Mouse (Mus musculus): ENCODE results near the gene Utf1. TPM values are rescaled to one million over a fixed set of nuclear protein-coding genes. Genes with fewer than 3 reads are reported as not detected.

The Utf1 gene
- polyA plus RNA-seq, 1 experiment = 13.7 TPM

DNA sequence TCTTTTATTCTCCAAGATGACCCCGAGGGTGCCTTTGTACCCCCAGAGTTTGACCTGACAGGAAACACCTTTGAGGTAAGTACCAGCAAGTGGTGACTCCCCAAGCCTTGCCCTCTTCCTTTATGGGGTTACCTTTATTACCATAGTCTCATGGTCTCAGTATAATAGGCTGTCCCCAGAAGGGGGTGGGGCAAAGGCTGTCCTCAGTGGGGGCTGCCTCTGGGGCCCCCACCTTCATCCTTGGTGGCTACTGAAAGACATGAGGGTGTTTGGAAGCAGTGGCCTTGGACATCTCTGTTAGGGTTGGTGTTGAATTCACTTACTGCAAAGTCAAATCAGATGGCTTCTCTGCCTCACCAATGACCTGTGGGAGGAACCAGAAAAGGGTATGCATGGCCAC, 41.6 kb upstream of the Utf1 start:
- no peaks in the 10 kb centered on the region for H3K4me1 ChIP-seq (ENCODE audit: control insufficient read depth, insufficient read depth, low read length)
- H3K4me3 ChIP-seq (replicated peaks; ENCODE audit: control insufficient read depth, low read depth, low read length) = no peak overlapping the region
- no peak overlapping the region for H3K27ac ChIP-seq (ENCODE audit: control insufficient read depth, insufficient read depth, low read depth, low read length, poor library complexity)
- no peak for TF ChIP-seq POLR2A (IDR thresholded peaks at IDR 0.05; ENCODE audit: borderline replicate concordance, control insufficient read depth, low read depth, low read length)
- no peak for TF ChIP-seq CTCF (IDR thresholded peaks at IDR 0.05; ENCODE audit: control insufficient read depth, insufficient read depth, low read length)
- 18% methylated on average over 1 of the region's 1 CpGs for WGBS

DNA sequence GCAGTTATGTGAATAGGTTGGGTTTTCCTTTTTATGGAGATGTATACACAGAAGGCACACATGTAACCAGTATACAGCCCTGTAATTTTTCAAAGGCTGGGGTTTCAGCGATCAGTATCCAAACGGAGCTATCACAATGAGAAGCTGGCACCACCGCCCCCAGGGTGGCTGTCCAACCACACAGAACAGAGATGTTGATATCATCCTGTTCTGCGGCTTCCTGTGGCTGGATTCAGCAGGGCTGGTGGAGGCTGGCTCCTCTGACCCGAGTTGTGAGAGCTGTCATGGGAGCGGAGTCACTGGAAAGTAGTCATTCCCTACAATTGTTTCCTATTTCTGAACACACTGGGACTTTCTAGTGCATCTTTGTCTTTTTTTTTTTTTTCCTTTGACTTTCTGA, 38.3 kb upstream of the Utf1 start:
- no peak for TF ChIP-seq POLR2A (IDR thresholded peaks at IDR 0.05; ENCODE audit: borderline replicate concordance, control insufficient read depth, low read depth, low read length)
- no peak for TF ChIP-seq CTCF (IDR thresholded peaks at IDR 0.05; ENCODE audit: control insufficient read depth, insufficient read depth, low read length)
- WGBS = 17% methylated on average over 6 of the region's 6 CpGs
- Histone ChIP-seq H3K4me3 (replicated peaks; ENCODE audit: control insufficient read depth, low read depth, low read length) (no peak overlapping the region), H3K27ac (ENCODE audit: control insufficient read depth, insufficient read depth, low read depth, low read length, poor library complexity) (no peak overlapping the region), H3K4me1 (ENCODE audit: control insufficient read depth, insufficient read depth, low read length) (no peaks in the 10 kb centered on the region)

DNA sequence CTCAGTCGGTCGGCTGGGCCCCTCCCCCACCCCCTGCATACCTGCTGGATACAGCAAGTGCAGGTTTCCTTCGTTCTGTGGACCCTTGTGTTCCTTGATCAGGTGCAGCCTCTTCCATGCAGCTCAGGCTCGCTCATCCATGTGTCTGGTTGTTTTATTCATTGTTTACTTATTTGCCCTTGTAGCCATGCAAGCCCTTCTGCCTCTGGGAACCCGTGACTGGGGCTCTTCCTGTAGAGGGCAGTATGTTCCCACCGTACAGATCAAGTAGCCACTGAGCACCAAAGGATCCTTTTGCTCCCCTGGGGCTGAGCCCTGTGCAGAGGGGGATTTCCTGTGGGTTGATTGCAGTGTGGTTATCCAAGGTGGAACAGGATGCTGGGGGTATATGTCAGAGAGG, 37.9 kb upstream of the Utf1 start:
- Histone ChIP-seq H3K4me3 (replicated peaks; ENCODE audit: control insufficient read depth, low read depth, low read length) (no peak overlapping the region), H3K27ac (ENCODE audit: control insufficient read depth, insufficient read depth, low read depth, low read length, poor library complexity) (no peak overlapping the region), H3K4me1 (ENCODE audit: control insufficient read depth, insufficient read depth, low read length) (no peaks in the 10 kb centered on the region)
- 3% methylated on average over 6 of the region's 6 CpGs for WGBS
- TF ChIP-seq POLR2A (IDR thresholded peaks at IDR 0.05; ENCODE audit: borderline replicate concordance, control insufficient read depth, low read depth, low read length) = no peak
- no peak; the same call in 1 of the 2 replicates for TF ChIP-seq CTCF (IDR thresholded peaks at IDR 0.05; ENCODE audit: control insufficient read depth, insufficient read depth, low read length)

DNA sequence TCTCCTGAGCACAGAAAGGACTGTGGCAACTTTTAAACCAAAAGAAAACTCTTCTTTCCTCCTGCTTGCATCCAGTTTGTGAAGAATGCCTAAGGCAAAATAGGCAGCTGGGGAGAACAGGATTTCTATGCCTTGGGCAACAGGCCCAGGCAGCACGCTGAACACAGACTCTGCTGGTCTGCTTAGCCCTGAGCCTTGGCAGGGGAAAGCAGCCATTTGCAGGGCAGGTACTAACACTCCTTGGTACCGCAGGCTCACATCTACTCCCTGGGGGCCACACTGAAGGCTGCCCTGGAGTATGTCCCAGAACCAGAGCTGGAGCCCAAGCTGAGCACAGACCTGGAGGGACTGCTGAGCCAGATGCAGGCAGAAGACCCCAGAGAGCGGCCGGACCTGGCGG, 35.4 kb upstream of the Utf1 start:
- Histone ChIP-seq H3K27ac (ENCODE audit: control insufficient read depth, insufficient read depth, low read depth, low read length, poor library complexity) (no peak overlapping the region), H3K4me3 (replicated peaks; ENCODE audit: control insufficient read depth, low read depth, low read length) (no peak overlapping the region), H3K4me1 (ENCODE audit: control insufficient read depth, insufficient read depth, low read length) (no peaks in the 10 kb centered on the region)
- no peak for TF ChIP-seq POLR2A (IDR thresholded peaks at IDR 0.05; ENCODE audit: borderline replicate concordance, control insufficient read depth, low read depth, low read length)
- no peak for TF ChIP-seq CTCF (IDR thresholded peaks at IDR 0.05; ENCODE audit: control insufficient read depth, insufficient read depth, low read length)
- 87% methylated on average over 5 of the region's 5 CpGs for WGBS

DNA sequence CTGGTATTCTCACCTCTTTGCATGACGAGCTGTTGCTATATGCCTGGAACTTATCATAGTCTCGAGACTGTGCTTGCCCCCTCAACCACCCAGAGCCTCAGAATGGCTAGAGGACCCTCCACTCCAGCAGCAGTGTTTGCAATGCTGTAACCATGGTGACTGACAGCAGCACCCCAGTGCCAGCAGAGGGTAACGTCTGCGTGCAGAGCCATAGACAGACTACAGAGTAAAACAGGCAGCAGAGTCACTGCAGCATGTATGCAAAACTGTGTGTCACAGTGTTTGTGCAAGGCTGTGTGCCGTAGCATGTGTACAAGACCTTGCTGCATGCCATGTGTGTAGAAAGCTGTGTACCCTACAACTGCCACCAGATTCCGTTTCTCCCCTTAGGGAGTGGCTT, 34.1 kb upstream of the Utf1 start:
- Histone ChIP-seq H3K4me1 (ENCODE audit: control insufficient read depth, insufficient read depth, low read length) (no peaks in the 10 kb centered on the region), H3K4me3 (replicated peaks; ENCODE audit: control insufficient read depth, low read depth, low read length) (no peak overlapping the region), H3K27ac (ENCODE audit: control insufficient read depth, insufficient read depth, low read depth, low read length, poor library complexity) (no peak overlapping the region)
- TF ChIP-seq CTCF (IDR thresholded peaks at IDR 0.05; ENCODE audit: control insufficient read depth, insufficient read depth, low read length) (no peak), POLR2A (IDR thresholded peaks at IDR 0.05; ENCODE audit: borderline replicate concordance, control insufficient read depth, low read depth, low read length) (no peak)
- 65% methylated on average over 6 of the region's 6 CpGs for WGBS

DNA sequence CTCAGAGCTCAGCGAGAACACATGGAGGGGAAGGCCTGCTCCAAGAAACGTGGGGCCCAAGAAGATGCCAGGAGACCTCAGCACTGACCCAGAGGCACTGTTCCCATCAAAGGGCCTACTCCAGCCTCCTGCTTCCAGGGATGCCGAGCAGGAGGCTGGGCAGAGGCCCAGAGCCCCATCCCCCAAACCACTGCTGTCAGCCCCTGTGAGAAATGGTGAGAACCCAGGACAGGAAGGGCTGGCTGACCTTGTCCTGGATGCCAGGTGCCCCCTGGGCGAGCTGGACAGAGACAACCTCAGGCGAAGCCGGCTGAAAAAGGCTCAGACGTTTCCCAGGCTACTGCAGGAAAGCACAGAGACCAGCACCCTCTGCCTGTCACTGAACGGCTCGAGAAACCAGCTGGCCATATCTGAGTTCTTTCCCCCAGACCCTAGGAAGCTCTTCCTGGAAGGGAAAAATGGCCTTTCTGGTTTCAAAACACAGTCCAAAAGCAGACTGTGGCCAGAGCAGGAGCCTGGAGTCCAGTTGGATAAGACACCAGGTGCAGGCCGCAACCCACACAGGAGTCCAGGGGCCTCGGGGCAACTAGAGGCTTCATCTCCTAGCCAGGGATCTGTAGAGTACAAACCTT, 33.3 kb upstream of the Utf1 start:
- TF ChIP-seq CTCF (IDR thresholded peaks at IDR 0.05; ENCODE audit: control insufficient read depth, insufficient read depth, low read length) (no peak), POLR2A (IDR thresholded peaks at IDR 0.05; ENCODE audit: borderline replicate concordance, control insufficient read depth, low read depth, low read length) (no peak)
- H3K4me3 ChIP-seq (replicated peaks; ENCODE audit: control insufficient read depth, low read depth, low read length) = no peak overlapping the region
- 82% methylated on average over 11 of the region's 11 CpGs for WGBS

DNA sequence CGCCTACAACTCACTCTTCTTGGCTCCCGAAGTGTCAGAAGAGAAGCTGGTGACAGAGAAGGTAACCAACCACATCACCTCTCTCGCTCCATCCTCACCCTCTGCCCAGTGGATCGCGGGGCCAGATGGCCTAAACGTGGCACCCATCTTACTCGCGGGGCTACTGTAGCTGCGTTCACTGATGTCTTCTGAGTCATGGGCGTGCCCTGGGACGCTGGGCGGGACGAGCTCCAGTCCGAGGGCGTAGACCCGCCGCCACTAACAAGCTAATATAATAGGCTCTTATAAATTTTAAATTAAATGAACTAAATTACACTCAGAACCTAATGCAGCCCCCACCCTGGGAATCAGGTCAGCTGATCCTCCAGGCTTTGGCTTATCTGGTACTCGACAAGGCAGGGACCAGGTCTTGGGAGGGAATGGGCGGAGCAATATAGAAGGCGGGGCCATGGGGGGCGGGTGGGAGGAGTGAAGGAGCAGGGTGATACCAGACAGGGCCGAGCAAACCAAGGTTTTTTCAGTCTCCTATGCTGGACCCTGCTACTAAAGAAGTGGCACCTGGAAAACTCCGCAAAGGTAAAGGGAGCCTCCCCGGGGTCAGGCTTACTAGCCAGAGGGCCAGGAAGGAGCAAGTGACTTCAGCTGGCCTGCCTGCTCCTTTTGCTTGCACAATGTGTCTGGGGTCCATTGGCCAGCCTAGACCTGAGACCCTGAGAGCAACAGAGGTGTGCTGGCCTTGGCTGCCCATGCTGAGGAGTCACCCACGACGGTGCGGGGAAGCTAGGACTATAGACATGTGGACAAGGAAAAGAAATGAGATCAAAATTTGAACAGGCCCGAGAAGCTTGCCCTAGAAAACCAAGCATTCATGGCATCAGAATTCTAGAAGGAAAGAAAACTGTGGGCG, 29.2 kb upstream of the Utf1 start:
- Histone ChIP-seq H3K4me3 (replicated peaks; ENCODE audit: control insufficient read depth, low read depth, low read length) (no peak overlapping the region), H3K27ac (ENCODE audit: control insufficient read depth, insufficient read depth, low read depth, low read length, poor library complexity) (no peak overlapping the region), H3K4me1 (ENCODE audit: control insufficient read depth, insufficient read depth, low read length) (no peaks in the 10 kb centered on the region)
- TF ChIP-seq POLR2A (IDR thresholded peaks at IDR 0.05; ENCODE audit: borderline replicate concordance, control insufficient read depth, low read depth, low read length) (no peak), CTCF (IDR thresholded peaks at IDR 0.05; ENCODE audit: control insufficient read depth, insufficient read depth, low read length) (no peak)
- 15% methylated on average over 29 of the region's 29 CpGs for WGBS

More for the DNA sequence above, 33.3 kb upstream of the Utf1 start:
- Histone ChIP-seq H3K4me1 (ENCODE audit: control insufficient read depth, insufficient read depth, low read length) (no peaks in the 10 kb centered on the region), H3K27ac (ENCODE audit: control insufficient read depth, insufficient read depth, low read depth, low read length, poor library complexity) (no peak overlapping the region)

DNA sequence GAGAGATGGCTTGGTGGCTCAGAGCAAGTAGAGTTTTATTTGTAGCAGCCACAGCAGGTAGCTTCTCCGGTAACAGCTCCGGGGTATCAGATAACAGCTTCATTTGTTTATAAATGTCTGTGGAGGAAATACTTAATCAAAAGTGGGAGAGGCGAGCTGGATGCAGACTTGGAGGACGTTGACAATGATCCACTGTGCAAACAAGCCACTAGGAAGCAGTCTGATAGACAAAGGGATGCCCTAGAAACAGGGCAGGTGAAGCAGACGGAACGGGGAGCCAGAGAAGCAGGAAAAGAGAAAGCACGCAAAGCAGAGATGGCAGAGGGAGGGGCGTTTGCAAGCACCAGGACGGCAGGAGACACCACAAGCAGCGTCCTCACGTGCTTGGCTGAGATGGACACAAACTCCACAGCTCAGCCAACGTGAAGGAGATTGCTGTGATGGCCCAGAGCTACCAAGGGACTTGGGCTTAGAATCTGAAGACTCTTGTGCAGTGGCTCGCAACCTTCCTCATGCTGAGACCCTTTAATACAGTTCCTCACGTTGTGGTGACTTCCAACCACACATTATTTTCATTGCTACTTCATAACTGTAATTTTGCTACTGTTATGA, 27.8 kb upstream of the Utf1 start:
- H3K4me1 ChIP-seq (ENCODE audit: control insufficient read depth, insufficient read depth, low read length) = no peaks in the 10 kb centered on the region
- TF ChIP-seq POLR2A (IDR thresholded peaks at IDR 0.05; ENCODE audit: borderline replicate concordance, control insufficient read depth, low read depth, low read length) = no peak
- no peak for TF ChIP-seq CTCF (IDR thresholded peaks at IDR 0.05; ENCODE audit: control insufficient read depth, insufficient read depth, low read length)
- no peak overlapping the region for H3K27ac ChIP-seq (ENCODE audit: control insufficient read depth, insufficient read depth, low read depth, low read length, poor library complexity)
- H3K4me3 ChIP-seq (replicated peaks; ENCODE audit: control insufficient read depth, low read depth, low read length) = no peak overlapping the region
- WGBS = 13% methylated on average over 14 of the region's 14 CpGs

Data from bone marrow, adult 2 months (tissue).